Mouse (Mus musculus): ENCODE data around the gene Rnf212.
"Not testable (repeated sequence)": the region's sequence is repeated elsewhere in the genome, so short reads cannot be mapped to it uniquely, and the experiment has no call there.

Rnf212 gene

GRCm38 (mm10) chr5:108774630-108775306 is at the start of gene Rnf212:
Gene Rnf212, minus strand, starts transcription at chr5:108774982.
- ATAC-seq (ENCODE audit: low TSS enrichment), result no peak

GRCm38 (mm10) chr5:108823276-108823675 is 48.5 kb upstream of the Rnf212 start:
- no peak for ATAC-seq (ENCODE audit: low TSS enrichment)

- ATAC-seq (ENCODE audit: low TSS enrichment), result not testable (repeated sequence)
Observed at GRCm38 (mm10) chr5:108808750-108809149, 34.0 kb upstream of the Rnf212 start, which contains the start of gene Vmn2r8. Gene Vmn2r8, minus strand, starts transcription at chr5:108808850.

- ATAC-seq (ENCODE audit: low TSS enrichment), result no peak
Observed at GRCm38 (mm10) chr5:108803646-108804045, 28.9 kb upstream of the Rnf212 start.

GRCm38 (mm10) chr5:108795263-108795662 is 20.5 kb upstream of the Rnf212 start, which contains the start of gene Tmed11:
Gene Tmed11, minus strand, starts transcription at chr5:108795363.
- ATAC-seq (ENCODE audit: low TSS enrichment), result not testable (repeated sequence)

- ATAC-seq (ENCODE audit: low TSS enrichment), result not testable (repeated sequence)
Observed at GRCm38 (mm10) chr5:108790385-108790784, 15.6 kb upstream of the Rnf212 start.

GRCm38 (mm10) chr5:108760002-108760401 is 14.8 kb downstream of the Rnf212 start:
- no peak for ATAC-seq (ENCODE audit: low TSS enrichment)

GRCm38 (mm10) chr5:108758396-108758795 is 16.4 kb downstream of the Rnf212 start:
- ATAC-seq (ENCODE audit: low TSS enrichment), result peak; percentile 82

- not testable (repeated sequence) for ATAC-seq (ENCODE audit: low TSS enrichment)
Observed at GRCm38 (mm10) chr5:108751258-108751657, 23.5 kb downstream of the Rnf212 start.

- ATAC-seq (ENCODE audit: low TSS enrichment), result no peak
Observed at GRCm38 (mm10) chr5:108750328-108751210, 24.2 kb downstream of the Rnf212 start.

GRCm38 (mm10) chr5:108744629-108745028 is 30.2 kb downstream of the Rnf212 start:
- no peak for ATAC-seq (ENCODE audit: low TSS enrichment)

GRCm38 (mm10) chr5:108743856-108744255 is 30.9 kb downstream of the Rnf212 start:
- ATAC-seq (ENCODE audit: low TSS enrichment), result no peak

- no peak for ATAC-seq (ENCODE audit: low TSS enrichment)
Observed at GRCm38 (mm10) chr5:108742596-108742995, 32.2 kb downstream of the Rnf212 start.

GRCm38 (mm10) chr5:108741844-108742243 is 32.9 kb downstream of the Rnf212 start:
- no peak for ATAC-seq (ENCODE audit: low TSS enrichment)

GRCm38 (mm10) chr5:108727425-108727824 is 47.4 kb downstream of the Rnf212 start:
- no peak for ATAC-seq (ENCODE audit: low TSS enrichment)

GRCm38 (mm10) chr5:108726557-108727248 is 48.1 kb downstream of the Rnf212 start:
- ATAC-seq (ENCODE audit: low TSS enrichment), result peak; percentile 87

GRCm38 (mm10) chr5:108724006-108724405 is 50.8 kb downstream of the Rnf212 start:
- no peak for ATAC-seq (ENCODE audit: low TSS enrichment)

- no peak for ATAC-seq (ENCODE audit: low TSS enrichment)
Observed at GRCm38 (mm10) chr5:108719761-108720160, 55.0 kb downstream of the Rnf212 start.

- ATAC-seq (ENCODE audit: low TSS enrichment), result no peak
Observed at GRCm38 (mm10) chr5:108718051-108718450, 56.7 kb downstream of the Rnf212 start.

- no peak for ATAC-seq (ENCODE audit: low TSS enrichment)
Observed at GRCm38 (mm10) chr5:108715974-108716373, 58.8 kb downstream of the Rnf212 start.

- ATAC-seq (ENCODE audit: low TSS enrichment), result peak; percentile 78
Observed at GRCm38 (mm10) chr5:108714149-108714548, 60.6 kb downstream of the Rnf212 start.

- no peak for ATAC-seq (ENCODE audit: low TSS enrichment)
Observed at GRCm38 (mm10) chr5:108713691-108714090, 61.1 kb downstream of the Rnf212 start.
